Mouse (Mus musculus) gastrocnemius, adult 2 months (tissue): ENCODE data around the gene Tsen15. TPM values are rescaled to one million over a fixed set of nuclear protein-coding genes. Genes with fewer than 3 reads are reported as not detected.

Source experiments
- DNase-seq: peaks from one replicate; pipeline ENCODE4 v3.0.0; 2022
- H3K27ac ChIP-seq: fragments of 200-600 bp; 2 replicates; pipeline ENCODE4 v1.8.1; 2022; ENCODE audit warnings: mild to moderate bottlenecking
- H3K4me3 ChIP-seq: fragments of 200-600 bp; 2 replicates; pipeline ENCODE4 v1.8.1; 2022; ENCODE audit warnings: mild to moderate bottlenecking, moderate library complexity
- CTCF ChIP-seq: fragments of 200-600 bp; IDR thresholded peaks from 2 replicates; pipeline ENCODE4 v1.8.1; 2022; ENCODE audit warnings: antibody characterized with exemption, mild to moderate bottlenecking, moderate library complexity
- intact Hi-C: fragments of 180-260 bp; cut with DNase I; formaldehyde crosslinking; loops from one replicate; pipeline ENCODE4 v1.15.1; 2025
- long read RNA-seq, 2 experiments: library from polyadenylated mRNA; stranded (forward); transcript quantifications; one replicate each; pipeline ENCODE4 v2.0.0; 2021
- total RNA-seq, 2 experiments: library from RNA; stranded (reverse); gene quantifications; 2 replicates each; pipeline ENCODE4 v1.2.3; 2021

The Tsen15 gene
- 10 to 100 TPM; 13.7 to 20.2 TPM for total RNA-seq
- long read RNA-seq, experiment 1, transcript Tsen15-201 (5 exons, 1,133 nt): major isoform, 16 of 16 reads
- long read RNA-seq, experiment 1, partial matches to known transcripts: 0 of 16 reads
- long read RNA-seq, experiment 1, other reads (novel, unspliced or antisense): 0 of 16 reads
- long read RNA-seq, experiment 2, transcript Tsen15-201 (5 exons, 1,133 nt): major isoform, 17 of 20 reads
- long read RNA-seq, experiment 2, partial matches to known transcripts: 0 of 20 reads
- long read RNA-seq, experiment 2, other reads (novel, unspliced or antisense): 2 of 20 reads

DNA sequence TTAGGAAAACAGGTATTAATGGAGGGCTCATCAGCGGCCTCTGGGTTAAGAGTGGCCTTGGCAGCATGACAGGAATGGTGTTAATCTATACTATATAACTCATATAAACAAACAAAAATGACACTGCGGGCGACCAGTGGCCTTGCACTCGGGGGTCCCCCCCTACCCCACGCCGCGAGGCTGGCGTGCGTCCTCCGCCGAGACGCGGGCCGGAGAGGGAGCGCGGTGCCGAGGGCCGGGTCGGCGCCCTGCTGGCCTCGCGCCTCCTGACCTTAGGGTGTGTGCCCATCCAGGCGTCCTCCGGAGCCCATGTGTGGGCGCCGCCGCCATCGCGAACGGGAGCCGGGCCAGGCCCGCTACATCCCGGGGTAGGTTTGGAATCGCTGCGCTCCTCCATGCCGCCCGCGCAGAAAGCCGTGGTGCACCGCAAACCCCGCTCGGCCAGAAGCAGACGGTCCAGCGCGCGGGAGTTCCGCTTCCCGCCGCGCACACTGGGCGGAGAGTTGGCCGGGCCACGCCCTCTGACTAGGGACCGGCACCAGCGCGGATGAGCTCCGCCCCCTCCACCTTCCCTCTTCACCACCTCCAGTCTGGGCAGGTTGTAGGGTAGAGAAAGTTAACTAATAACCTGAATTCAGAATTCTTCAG lies at the start of gene Tsen15:
Tsen15 (minus strand) TSS at position 501 of the 648 bp plus-strand sequence.
- DNase-seq: peak; percentile 91
- H3K4me3 ChIP-seq: peak within 1 kb of the TSS; percentile 91
- intact Hi-C loops: no loop called here
- peak within 1 kb of the TSS; percentile 87 for H3K27ac ChIP-seq
- peak; percentile 5; the same call in 1 of the 2 replicates for TF ChIP-seq CTCF

DNA sequence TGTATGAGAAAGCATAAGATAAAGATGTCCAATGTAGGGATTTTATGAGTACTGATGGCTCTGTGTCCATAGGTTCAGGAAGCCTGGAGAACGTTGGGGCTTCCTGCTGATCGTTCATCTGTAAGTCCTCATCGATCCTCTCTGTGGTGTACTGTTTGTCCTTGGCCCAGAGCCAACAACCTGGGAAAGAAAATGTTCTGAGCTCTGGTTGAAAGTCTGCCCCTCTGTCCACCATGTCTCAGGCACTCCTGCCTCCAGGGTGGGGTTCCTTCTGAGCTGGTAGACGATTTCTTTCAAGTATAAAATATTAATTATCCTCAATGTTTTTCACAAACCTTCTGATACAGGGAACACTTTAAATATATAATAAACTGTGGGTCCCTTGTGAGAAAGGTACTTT lies 47.7 kb upstream of the Tsen15 start:
- intact Hi-C loops: no loop called here
- no peak for TF ChIP-seq CTCF

DNA sequence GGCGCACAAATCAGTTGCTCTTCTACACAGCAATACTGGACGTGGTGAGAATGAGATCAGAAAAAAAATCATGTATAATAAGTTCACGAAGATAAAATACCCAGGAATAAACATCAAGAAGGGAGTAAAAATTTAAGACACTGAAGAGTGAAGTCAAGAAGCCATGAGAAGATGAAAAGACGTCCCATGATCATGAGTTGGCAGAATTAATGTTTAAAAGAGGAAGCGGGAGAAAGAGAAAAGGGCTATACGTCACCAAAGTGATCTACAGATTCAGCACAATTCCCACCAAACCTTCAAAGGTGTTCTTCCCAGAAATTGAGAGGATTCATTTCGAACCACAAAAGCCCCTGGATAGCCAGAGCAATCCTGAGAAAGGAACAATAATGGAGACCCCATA lies 43.3 kb upstream of the Tsen15 start:
- Histone ChIP-seq H3K27ac (no peak overlapping the region), H3K4me3 (no peak overlapping the region)
- intact Hi-C loops: no loop called here
- no peak for TF ChIP-seq CTCF
- no peak for DNase-seq

More for the DNA sequence above, 47.7 kb upstream of the Tsen15 start:
- Histone ChIP-seq H3K27ac (no peak overlapping the region), H3K4me3 (no peak overlapping the region)
- no peak for DNase-seq

DNA sequence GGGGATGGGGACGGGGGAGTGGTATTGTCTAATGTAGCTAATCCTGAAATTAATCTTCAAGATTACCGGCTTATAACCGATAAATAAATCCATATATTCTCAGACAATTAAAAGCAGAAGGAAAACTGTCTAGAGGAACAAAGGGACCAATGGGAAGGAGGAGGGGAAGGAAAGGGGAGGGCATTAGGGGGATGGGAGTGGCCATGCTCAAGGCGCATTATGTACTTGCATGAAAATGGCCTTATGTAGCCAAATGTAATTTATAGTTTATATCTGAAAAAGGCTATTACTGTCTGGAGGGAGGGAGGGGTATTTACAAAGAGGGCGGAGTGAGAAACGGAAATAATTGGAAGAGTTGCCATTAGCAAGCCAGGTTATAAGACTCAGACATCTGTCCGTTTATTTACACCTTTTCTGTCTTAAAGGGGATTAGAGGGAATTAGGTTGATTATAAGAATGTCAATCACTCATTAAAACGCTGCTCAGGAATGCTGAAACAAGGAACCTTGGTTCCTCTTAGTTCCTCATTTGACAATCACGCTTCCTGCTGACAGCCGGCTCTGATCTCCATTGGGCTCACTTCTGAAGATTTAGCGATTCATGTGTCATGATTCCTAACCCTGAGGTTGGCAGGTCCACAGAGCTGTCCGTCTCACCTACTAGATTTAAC lies 41.6 kb upstream of the Tsen15 start:
- H3K4me3 ChIP-seq: no peak overlapping the region
- no peak for TF ChIP-seq CTCF
- DNase-seq: no peak
- intact Hi-C loops: no loop called here
- H3K27ac ChIP-seq: no peak overlapping the region

DNA sequence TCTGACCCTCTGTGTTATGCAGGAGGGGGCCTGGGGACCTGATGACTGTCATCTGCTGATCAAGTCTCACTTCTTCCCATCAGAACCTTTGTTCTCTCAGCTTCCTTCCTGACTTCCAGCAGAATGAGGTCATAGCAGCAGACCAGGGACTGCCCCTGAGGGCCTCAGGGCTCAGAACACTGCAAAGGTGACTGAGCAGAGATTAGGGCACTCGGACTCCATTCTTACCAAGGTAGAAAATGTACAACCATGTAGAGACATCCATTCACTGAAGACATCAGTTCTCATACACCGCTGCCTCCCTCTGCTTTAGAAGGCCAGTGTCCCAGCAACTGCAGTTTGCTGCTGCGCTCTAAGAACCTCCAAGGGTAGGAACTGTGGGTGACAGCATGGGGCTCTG lies 36.6 kb upstream of the Tsen15 start:
- no peak for TF ChIP-seq CTCF
- Histone ChIP-seq H3K27ac (peak overlapping the region; percentile 24; the same call in 1 of the 2 replicates), H3K4me3 (no peak overlapping the region)
- no peak for DNase-seq
- intact Hi-C loops: no loop called here

DNA sequence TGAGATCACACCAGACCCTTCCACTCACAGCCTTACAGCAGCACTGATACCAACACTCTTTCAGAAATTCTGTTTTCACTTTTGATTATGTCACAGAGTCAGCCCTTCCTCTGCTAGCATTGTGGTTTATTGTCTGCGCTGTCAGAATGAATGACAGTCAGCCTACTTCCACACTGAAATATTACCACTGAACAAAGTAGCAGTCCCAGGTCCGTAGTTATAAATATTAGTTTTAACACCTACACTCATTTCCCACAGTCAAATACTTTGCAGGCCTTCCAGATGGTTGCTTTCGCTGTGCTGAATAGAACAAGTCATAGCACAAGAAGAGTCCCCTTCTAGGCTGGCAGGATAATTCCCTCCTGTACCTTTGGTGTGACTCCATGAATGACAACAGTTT lies 35.8 kb upstream of the Tsen15 start:
- no peak for TF ChIP-seq CTCF
- DNase-seq: no peak
- Histone ChIP-seq H3K4me3 (no peak overlapping the region), H3K27ac (no peak overlapping the region)
- intact Hi-C loops: no loop called here

DNA sequence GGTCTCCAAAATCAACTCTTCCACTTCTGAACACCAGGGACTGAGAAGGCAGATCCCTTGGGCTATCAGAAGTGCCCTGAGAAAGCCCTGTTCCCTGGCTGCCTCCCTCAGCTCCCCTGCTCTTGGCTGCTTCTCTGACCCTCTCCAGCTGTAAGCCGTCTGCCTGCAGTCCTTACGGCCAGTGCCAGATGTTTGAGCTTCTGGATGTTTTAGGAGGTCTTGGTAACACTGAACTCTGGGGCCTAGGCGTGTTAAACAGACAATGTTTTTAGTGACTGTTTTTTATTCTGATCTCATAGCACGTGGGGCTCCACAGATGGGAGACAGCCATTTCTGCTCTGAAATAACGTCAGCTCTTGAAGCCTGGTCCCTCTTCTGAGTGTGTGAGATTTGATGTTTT lies 31.1 kb upstream of the Tsen15 start:
- no peak overlapping the region for H3K4me3 ChIP-seq
- no peak for TF ChIP-seq CTCF
- intact Hi-C loops: no loop called here
- peak overlapping the region; percentile 48 for H3K27ac ChIP-seq
- peak; percentile 34 for DNase-seq

DNA sequence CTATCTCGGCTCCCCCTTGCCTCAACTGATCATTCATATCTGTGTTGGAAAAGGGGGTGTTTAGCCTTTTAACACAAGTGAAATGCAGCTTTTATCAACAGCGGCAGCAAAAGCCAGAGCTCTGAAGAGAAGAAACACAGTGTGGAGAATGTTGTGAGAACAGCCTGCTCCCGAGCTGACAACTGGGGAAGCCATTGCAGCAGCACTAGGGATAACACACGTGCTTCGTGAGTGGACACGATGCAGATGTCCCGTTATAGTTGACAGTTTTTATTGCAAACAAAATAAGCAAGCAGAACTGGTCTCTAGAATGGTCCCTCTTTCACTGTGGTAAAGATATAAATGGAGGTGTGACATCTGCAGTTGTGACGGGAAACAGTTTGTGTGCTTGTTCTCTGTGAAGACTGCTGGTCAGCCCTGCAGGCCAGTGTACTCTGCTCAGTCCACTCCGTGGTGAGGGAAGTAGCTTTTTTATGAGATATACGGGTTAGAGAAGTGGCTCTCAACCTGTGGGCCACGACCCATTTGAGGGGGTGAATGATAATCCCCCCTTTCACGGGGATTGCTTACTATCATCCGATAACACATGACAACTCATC lies 29.9 kb upstream of the Tsen15 start:
- no peak for DNase-seq
- H3K4me3 ChIP-seq: no peak overlapping the region
- intact Hi-C loops: no loop called here
- no peak for TF ChIP-seq CTCF
- no peak overlapping the region for H3K27ac ChIP-seq

DNA sequence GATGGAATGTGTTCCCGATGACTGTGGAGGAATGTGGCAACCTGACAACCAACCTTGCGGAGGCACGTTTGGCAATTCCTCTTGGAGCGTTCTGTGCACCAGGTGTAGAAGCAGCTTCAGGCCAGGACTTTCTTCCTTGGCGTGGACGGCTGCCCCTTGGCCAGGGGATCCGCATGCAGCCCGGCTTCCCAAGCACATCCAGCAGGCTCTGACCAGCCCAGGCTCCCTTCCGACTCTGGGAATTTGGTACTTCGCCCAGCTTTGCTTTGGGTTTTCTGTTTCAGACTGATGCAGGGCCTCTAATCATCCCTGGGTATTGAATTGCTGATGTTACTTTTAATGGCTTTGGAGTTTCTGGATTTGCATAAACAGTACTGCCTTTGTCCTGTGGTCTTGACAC lies 28.0 kb upstream of the Tsen15 start:
- no peak for TF ChIP-seq CTCF
- Histone ChIP-seq H3K4me3 (no peak overlapping the region), H3K27ac (no peak overlapping the region; the same call in 1 of the 2 replicates)
- intact Hi-C loops: no loop called here
- DNase-seq: peak; percentile 77

DNA sequence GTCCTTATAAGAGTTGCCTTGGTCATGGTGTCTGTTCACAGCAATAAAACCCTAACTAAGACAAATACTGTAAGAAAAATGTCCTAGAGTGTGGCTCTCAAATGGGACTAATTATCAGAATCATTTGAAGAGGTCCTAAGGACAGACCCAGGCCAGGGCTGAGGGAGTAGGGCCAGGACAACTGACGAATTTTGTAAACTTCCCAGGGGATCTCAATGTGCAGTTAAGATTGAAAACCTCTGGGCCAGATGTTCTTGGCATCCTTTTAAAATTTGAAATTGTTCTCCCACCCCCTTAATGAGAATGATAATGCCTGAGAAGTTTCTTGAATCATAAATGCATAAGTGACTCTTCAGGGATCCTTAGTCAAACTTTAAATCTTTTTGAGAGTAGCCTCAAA lies 27.5 kb upstream of the Tsen15 start:
- TF ChIP-seq CTCF: no peak
- no peak for DNase-seq
- intact Hi-C loops: no loop called here
- Histone ChIP-seq H3K4me3 (no peak overlapping the region), H3K27ac (peak overlapping the region; percentile 28; the same call in 1 of the 2 replicates)

DNA sequence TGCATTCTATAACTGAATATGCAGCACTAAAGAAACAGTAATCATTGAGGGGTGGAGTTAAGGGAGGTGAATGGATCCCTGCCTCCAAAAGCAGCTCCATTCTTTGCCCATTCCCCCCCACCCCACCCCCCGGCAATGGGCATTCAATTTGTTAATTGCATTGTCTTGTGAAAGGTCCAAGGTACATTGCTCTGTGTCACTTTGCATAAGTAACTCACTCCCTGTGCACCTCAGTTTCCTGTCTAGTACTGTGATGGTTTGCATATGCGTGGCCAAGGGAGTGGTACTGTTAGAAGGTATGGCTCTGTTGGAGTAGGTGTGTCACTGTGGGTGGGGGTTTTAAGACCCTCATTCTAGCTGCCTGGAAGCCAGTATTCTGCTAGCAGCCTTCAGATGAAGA lies 26.6 kb upstream of the Tsen15 start:
- Histone ChIP-seq H3K27ac (no peak overlapping the region), H3K4me3 (no peak overlapping the region)
- no peak for DNase-seq
- intact Hi-C loops: no loop called here
- TF ChIP-seq CTCF: no peak

DNA sequence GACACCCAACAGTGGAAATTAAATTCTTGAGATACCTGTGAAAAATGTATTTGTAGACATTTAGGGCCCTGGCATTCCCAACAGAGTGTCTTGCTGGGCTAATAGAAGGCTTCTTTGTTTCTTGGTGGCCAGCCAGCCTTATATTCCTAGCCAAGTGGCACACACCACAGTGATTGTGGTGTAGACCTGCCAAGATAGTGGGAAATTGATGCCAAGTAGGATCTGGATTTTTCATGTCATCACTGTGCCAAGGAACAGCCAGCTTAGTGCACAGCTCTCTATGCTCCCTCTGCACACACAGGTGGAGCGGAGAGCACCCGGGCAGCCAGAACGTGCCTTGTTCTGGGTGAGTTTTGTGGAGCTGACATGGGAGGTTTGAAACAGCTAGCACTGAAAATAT lies 24.2 kb upstream of the Tsen15 start:
- H3K27ac ChIP-seq: no peak overlapping the region
- TF ChIP-seq CTCF: no peak
- no peak for DNase-seq
- intact Hi-C loops: no loop called here
- no peak overlapping the region for H3K4me3 ChIP-seq

DNA sequence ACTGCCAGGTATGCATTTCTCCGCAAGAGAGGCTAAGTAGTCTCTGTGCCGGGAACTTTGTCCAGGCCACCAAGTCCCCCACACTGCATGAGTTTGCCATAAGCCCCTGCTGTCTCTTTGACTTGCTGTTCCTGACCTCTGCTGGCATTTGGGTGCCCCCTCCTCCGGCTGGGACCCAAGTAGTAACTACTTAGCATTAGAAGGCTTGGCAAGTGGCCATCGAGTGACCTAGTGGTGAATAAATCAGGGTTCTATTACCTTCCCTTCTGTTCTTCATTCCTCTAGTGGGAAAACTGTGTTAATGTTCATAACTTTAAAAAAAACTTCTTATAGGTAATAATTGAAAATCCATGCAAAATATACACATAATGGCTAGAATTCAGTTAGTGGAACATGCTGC lies 22.9 kb upstream of the Tsen15 start:
- no peak overlapping the region for H3K27ac ChIP-seq

More for the DNA sequence above, 22.9 kb upstream of the Tsen15 start:
- H3K4me3 ChIP-seq: no peak overlapping the region
- no peak for DNase-seq
- intact Hi-C loops: no loop called here
- no peak for TF ChIP-seq CTCF
